In genomic region chr7:118996137-118996837, GRCm38 (mm10) we compare ENCODE assay signal across 8 mouse cellular contexts. TPM values are rescaled to one million over a fixed set of nuclear protein-coding genes. Genes with fewer than 3 reads are reported as not detected.
DNase-seq lines count a peak whose midpoint lies in the region; ATAC-seq and TF ChIP-seq lines count a peak whose summit lies in the region.

No protein-coding gene starts in this region.

- H3K4me3 ChIP-seq in left cerebral cortex, adult 2 months: no peak overlapping the region

- TF ChIP-seq CTCF in left cerebral cortex, adult 2 months (IDR thresholded peaks at IDR 0.05): peak; percentile 100

- H3K27ac ChIP-seq in left cerebral cortex, adult 2 months: no peak overlapping the region

- intact Hi-C loops in left cerebral cortex, adult 2 months (cut with DNase I): loop anchor here (1.0 to 5.0 kb wide), 3 partner anchors 99 to 141 kb away; partner anchors contain the start of gene Iqck

- peak; percentile 77 for ATAC-seq in megakaryocyte progenitor cell, adult 5-6 weeks (replicated peaks; ENCODE audit: poor library complexity)

- peak; percentile 54 for DNase-seq in WW6 (ENCODE audit: low read depth, low spot score)
- peak; percentile 90 to 96 for DNase-seq in cerebellum, postnatal 36 days
- DNase-seq in gastrocnemius, adult 8-10 months (ENCODE audit: low spot score in 2 of 2): peak; percentile 69 to 72
- peak; percentile 85 for DNase-seq in hindlimb bud, embryonic 11.5 days (ENCODE audit: extremely low spot score, low read depth, low spot score)
- peak; percentile 81 to 87 for DNase-seq in left cerebral cortex, adult 2 months (ENCODE audit: extremely low spot score in 1 of 2, low spot score in 2 of 2)
- peak; percentile 86 to 90 for DNase-seq in right cerebral cortex, postnatal 10 days (ENCODE audit: low spot score in 2 of 2)
- peak; percentile 83 for DNase-seq in urinary bladder, postnatal 14 days (ENCODE audit: low spot score)

RNA-seq across cellular contexts. Expression of gene Gprc5b, which starts 1.3 kb away (rescaled TPM):
- 10 to 100 TPM; 13.9 to 24.2 (median 19.7) TPM for total RNA-seq in gastrocnemius, adult 8-10 months (2022)
- total RNA-seq in left cerebral cortex, adult 2 months (2021): 10 to 100 TPM; 94.4 to 98.9 TPM
- 0.71 and 3.3 TPM in 2 replicates for total RNA-seq in megakaryocyte progenitor cell, adult 5-6 weeks (2015)
- 0.47 and 1.2 TPM in 2 replicates for total RNA-seq in megakaryocyte progenitor cell, adult 5-6 weeks (2017)
